Mouse (Mus musculus) layer of hippocampus, adult 2 months (tissue): ENCODE measurements around the gene Nrsn2. TPM values are rescaled to one million over a fixed set of nuclear protein-coding genes. Genes with fewer than 3 reads are reported as not detected.

ENCODE experiments used
- DNase-seq, 2 experiments: peaks; one replicate each; pipeline ENCODE4 v3.0.0; 2022; ENCODE audit warnings: low spot score in 2 of 2
- H3K27ac ChIP-seq: fragments of 200-600 bp; 2 replicates; pipeline ENCODE4 v1.8.1; 2022
- H3K4me3 ChIP-seq: fragments of 200-600 bp; 2 replicates; pipeline ENCODE4 v1.8.1; 2022; ENCODE audit warnings: mild to moderate bottlenecking
- CTCF ChIP-seq: fragments of 200-600 bp; conservative IDR thresholded peaks from 2 replicates; pipeline ENCODE4 v1.8.1; 2022; ENCODE audit warnings: antibody characterized with exemption, mild to moderate bottlenecking, moderate library complexity
- total RNA-seq, 2 experiments: library from RNA; stranded (reverse); gene quantifications; 2 replicates each; pipeline ENCODE4 v1.2.3; 2021

Nrsn2 gene
- total RNA-seq, 2 experiments from 2014 or later = 66.3 to 83.0 TPM

GRCm38 (mm10) chr2:152346776-152347465 lies 29.5 kb downstream of the Nrsn2 start:
- no peak for DNase-seq
- Histone ChIP-seq H3K27ac (no peak overlapping the region), H3K4me3 (no peak overlapping the region)
- no peak for TF ChIP-seq CTCF

GRCm38 (mm10) chr2:152345393-152345792 lies 31.0 kb downstream of the Nrsn2 start:
- Histone ChIP-seq H3K27ac (no peak overlapping the region), H3K4me3 (no peak overlapping the region)
- DNase-seq = no peak
- TF ChIP-seq CTCF = no peak

GRCm38 (mm10) chr2:152344909-152345308 lies 31.5 kb downstream of the Nrsn2 start:
- H3K4me3 ChIP-seq = no peak overlapping the region
- no peak overlapping the region for H3K27ac ChIP-seq
- DNase-seq = no peak
- TF ChIP-seq CTCF = no peak

- H3K27ac ChIP-seq = peak overlapping the region; percentile 73; the same call in 1 of the 2 replicates
- TF ChIP-seq CTCF = no peak
- H3K4me3 ChIP-seq = peak overlapping the region; percentile 75
Observed at GRCm38 (mm10) chr2:152344361-152344760, 32.1 kb downstream of the Nrsn2 start.

GRCm38 (mm10) chr2:152343329-152344213 lies 32.9 kb downstream of the Nrsn2 start, which contains the start of gene Trib3:
Gene Trib3, minus strand, starts transcription at chr2:152344032.
- Histone ChIP-seq H3K4me3 (peak within 1 kb of the TSS; percentile 75), H3K27ac (peak within 1 kb of the TSS; percentile 73)
- peak; percentile 51 to 64 for DNase-seq
- peak; percentile 82 for TF ChIP-seq CTCF

More at GRCm38 (mm10) chr2:152344361-152344760, 32.1 kb downstream of the Nrsn2 start:
- no peak for DNase-seq

GRCm38 (mm10) chr2:152339631-152340179 lies 36.7 kb downstream of the Nrsn2 start:
- no peak for TF ChIP-seq CTCF
- no peak for DNase-seq
- H3K27ac ChIP-seq = no peak overlapping the region
- no peak overlapping the region for H3K4me3 ChIP-seq

- Histone ChIP-seq H3K27ac (no peak overlapping the region), H3K4me3 (no peak overlapping the region)
- DNase-seq = no peak
- TF ChIP-seq CTCF = no peak
Observed at GRCm38 (mm10) chr2:152338319-152338718, 38.1 kb downstream of the Nrsn2 start.

GRCm38 (mm10) chr2:152337591-152338212 lies 38.7 kb downstream of the Nrsn2 start:
- Histone ChIP-seq H3K4me3 (no peak overlapping the region), H3K27ac (no peak overlapping the region)
- DNase-seq = no peak
- TF ChIP-seq CTCF = no peak

GRCm38 (mm10) chr2:152336856-152337255 lies 39.6 kb downstream of the Nrsn2 start:
- no peak for DNase-seq
- H3K27ac ChIP-seq = no peak overlapping the region
- TF ChIP-seq CTCF = no peak
- H3K4me3 ChIP-seq = no peak overlapping the region

GRCm38 (mm10) chr2:152335289-152335820 lies 41.1 kb downstream of the Nrsn2 start:
- TF ChIP-seq CTCF = no peak
- DNase-seq = no peak
- H3K4me3 ChIP-seq = no peak overlapping the region
- H3K27ac ChIP-seq = no peak overlapping the region

GRCm38 (mm10) chr2:152333345-152334006 lies 43.0 kb downstream of the Nrsn2 start:
- DNase-seq = no peak
- Histone ChIP-seq H3K4me3 (no peak overlapping the region), H3K27ac (no peak overlapping the region)
- TF ChIP-seq CTCF = no peak
